Mouse (Mus musculus): ENCODE results near the gene Luc7l3.

DNA sequence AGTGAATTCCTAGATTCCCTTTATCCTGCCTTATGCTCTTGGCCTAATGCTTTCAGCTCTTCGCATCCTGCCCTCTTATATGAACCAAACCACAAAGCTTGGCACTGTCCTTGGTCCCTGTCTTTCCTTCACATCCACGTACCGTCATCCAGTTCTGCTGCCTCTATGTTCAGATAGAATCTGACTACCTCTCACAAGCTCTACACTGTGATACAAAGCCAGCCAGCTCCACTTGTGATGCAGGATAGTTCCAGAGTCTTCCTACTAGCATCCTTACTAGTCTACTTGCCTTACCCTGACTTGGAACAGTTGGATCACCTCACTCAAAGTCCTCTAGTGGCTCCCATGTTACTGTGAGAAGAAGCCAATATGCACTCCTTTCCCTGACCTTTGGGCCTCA, 8.4 kb upstream of the Luc7l3 start:
- TF ChIP-seq CTCF (IDR thresholded peaks at IDR 0.05 in 2 of 3, conservative IDR thresholded peaks at IDR 0.05 in 1 of 3; ENCODE audit: control insufficient read depth in 1 of 3, insufficient read depth in 1 of 3, low read depth in 2 of 3, low read length in 3 of 3, poor library complexity in 1 of 3, severe bottlenecking in 1 of 3): no peak
- TF ChIP-seq EP300 (IDR thresholded peaks at IDR 0.05; ENCODE audit: low read depth in 1 of 2, low read length in 2 of 2): no peak
- no peak for TF ChIP-seq MAZ (IDR thresholded peaks at IDR 0.05; ENCODE audit: low read depth, low read length)

All from MEL (cell line).